Mouse (Mus musculus) midbrain, embryonic 13.5 days (tissue): ENCODE data around the gene Slc16a11. TPM values are rescaled to one million over a fixed set of nuclear protein-coding genes. Genes with fewer than 3 reads are reported as not detected.

Experiments
- ATAC-seq: fragments of 200-750 bp; cut with Nextera tagmentation; 2 replicates; pipeline ENCODE4 v1.8.0; 2017; ENCODE audit warnings: mild to moderate bottlenecking, moderate TSS enrichment, moderate library complexity
- H3K27ac ChIP-seq: fragments of 300-500 bp; sonication (generic); 2 replicates; pipeline ENCODE4 v1.5.1; 2015; ENCODE audit warnings: inconsistent platforms, mild to moderate bottlenecking, moderate library complexity
- H3K27me3 ChIP-seq: fragments of 300-500 bp; sonication (generic); 2 replicates; pipeline ENCODE4 v1.6.1; 2015; ENCODE audit warnings: mild to moderate bottlenecking, inconsistent platforms
- H3K36me3 ChIP-seq: fragments of 300-500 bp; sonication (generic); 2 replicates; pipeline ENCODE4 v1.6.1; 2015; ENCODE audit warnings: mild to moderate bottlenecking, inconsistent platforms
- H3K4me1 ChIP-seq: fragments of 300-500 bp; sonication (generic); replicated peaks from 2 replicates; pipeline ENCODE4 v1.6.1; 2015; ENCODE audit warnings: inconsistent platforms
- H3K4me2 ChIP-seq: fragments of 300-500 bp; sonication (generic); replicated peaks from 2 replicates; pipeline ENCODE4 v1.6.1; 2015; ENCODE audit warnings: moderate library complexity, mild to moderate bottlenecking, inconsistent platforms
- H3K4me3 ChIP-seq: fragments of 300-500 bp; sonication (generic); replicated peaks from 2 replicates; pipeline ENCODE4 v1.5.1; 2015; ENCODE audit warnings: mild to moderate bottlenecking, inconsistent platforms
- H3K9ac ChIP-seq: fragments of 300-500 bp; sonication (generic); replicated peaks from 2 replicates; pipeline ENCODE4 v1.6.1; 2015; ENCODE audit warnings: mild to moderate bottlenecking, inconsistent platforms
- H3K9me3 ChIP-seq: fragments of 300-500 bp; sonication (generic); 2 replicates; pipeline ENCODE4 v1.6.1; 2016; ENCODE audit warnings: mild to moderate bottlenecking, inconsistent platforms
- WGBS: fragments of 180-500 bp; shearing (Covaris S2); methylation state at CpG from one replicate; pipeline ENCODE4 v1.1.7; 2015; 5-methylcytosine and 5-hydroxymethylcytosine counted together
- polyA plus RNA-seq: library from polyadenylated mRNA; unstranded; fragments of >200 nt; fragmentation: Nextera tagmentation; extraction: Ambion mirVana; gene quantifications from 2 replicates; pipeline ENCODE4 v1.2.1, GENCODE M21; 2015

Slc16a11 gene
- polyA plus RNA-seq, 1 experiment from 2014 or later, result 2.4 TPM

DNA sequence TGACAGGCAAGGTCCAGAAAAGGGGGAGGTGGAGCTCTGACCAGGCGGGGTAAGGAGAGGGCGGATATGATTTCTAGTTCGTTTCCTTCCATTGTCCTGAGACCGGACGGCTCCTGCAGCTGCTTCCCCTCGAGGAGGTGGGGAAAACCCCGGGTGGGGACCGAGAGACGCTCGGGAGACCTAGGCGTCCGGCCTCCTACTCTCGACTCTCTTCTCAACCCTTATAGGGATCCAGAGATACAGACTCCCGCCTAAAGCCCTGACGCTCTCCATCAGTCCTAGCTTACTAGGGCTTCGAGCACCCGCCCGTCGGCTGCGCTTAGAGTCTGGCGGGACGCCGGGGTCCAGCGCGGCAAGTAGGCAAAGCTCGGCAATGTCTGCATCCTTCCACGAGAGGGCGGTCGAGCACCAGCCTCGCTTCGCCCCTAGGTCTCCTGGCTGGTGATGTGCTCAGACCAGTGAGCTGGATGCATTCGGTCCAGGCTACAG is 17.7 kb downstream of the Slc16a11 start:
- Histone ChIP-seq H3K4me1 (peaks cover 43% of the 10 kb centered on the region), H3K9ac (no peak overlapping the region), H3K4me3 (peak overlapping the region; percentile 28), H3K27me3 (peaks cover 58% of the 10 kb centered on the region), H3K36me3 (peaks cover 11% of the 10 kb centered on the region), H3K27ac (no peak overlapping the region), H3K9me3 (no peaks in the 10 kb centered on the region), H3K4me2 (peak overlapping the region; percentile 47)
- under 1% methylated on average over 32 of the region's 32 CpGs for WGBS
- ATAC-seq, result peak; percentile 44; the same call in 1 of the 2 replicates

- H3K9ac ChIP-seq, result peak overlapping the region; percentile 59
- H3K27ac ChIP-seq, result no peak overlapping the region
- H3K4me3 ChIP-seq, result peak overlapping the region; percentile 33
- WGBS, result 8% methylated on average over 10 of the region's 10 CpGs
- H3K36me3 ChIP-seq, result peaks cover 18% of the 10 kb centered on the region
- no peaks in the 10 kb centered on the region for H3K9me3 ChIP-seq
- peaks cover 35% of the 10 kb centered on the region for H3K27me3 ChIP-seq
- peaks cover 47% of the 10 kb centered on the region for H3K4me1 ChIP-seq
- peak overlapping the region; percentile 52 for H3K4me2 ChIP-seq
- ATAC-seq, result no peak
Observed at GRCm38 (mm10) chr11:70232546-70232945, 20.0 kb downstream of the Slc16a11 start.

DNA sequence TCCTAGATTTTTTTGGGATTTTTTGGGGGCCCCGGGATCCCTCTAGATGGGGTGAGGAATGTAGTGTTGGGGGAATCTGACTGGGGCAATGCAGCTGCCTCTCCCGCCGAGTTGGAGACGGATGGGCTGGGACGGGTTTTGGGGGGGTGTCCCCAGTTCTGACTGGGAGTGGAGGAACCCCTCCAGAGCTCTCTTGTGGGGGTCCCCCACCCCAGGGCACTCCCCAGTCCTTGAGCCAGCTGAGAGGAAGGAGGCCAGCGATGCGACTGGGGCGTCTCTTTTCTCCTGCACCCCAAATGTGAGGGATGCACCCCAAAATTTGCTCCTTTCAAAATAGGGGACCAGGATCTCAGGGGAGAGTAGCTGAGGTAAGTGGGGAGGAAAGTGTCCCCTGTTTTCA is 20.5 kb downstream of the Slc16a11 start:
- H3K4me1 ChIP-seq, result peaks cover 47% of the 10 kb centered on the region

GRCm38 (mm10) chr11:70234037-70234436 is 21.5 kb downstream of the Slc16a11 start:
- Histone ChIP-seq H3K36me3 (peaks cover 18% of the 10 kb centered on the region), H3K27me3 (peaks cover 20% of the 10 kb centered on the region), H3K27ac (no peak overlapping the region), H3K9me3 (no peaks in the 10 kb centered on the region), H3K9ac (0 out of 2 replicates have a peak overlapping the region, but pooled peaks have one; percentile 33), H3K4me3 (no peak overlapping the region), H3K4me1 (peaks cover 51% of the 10 kb centered on the region), H3K4me2 (no peak overlapping the region)
- no peak for ATAC-seq
- WGBS, result 64% methylated on average over 5 of the region's 5 CpGs

More for the DNA sequence above, 20.5 kb downstream of the Slc16a11 start:
- Histone ChIP-seq H3K4me2 (peak overlapping the region; percentile 52), H3K36me3 (peaks cover 18% of the 10 kb centered on the region), H3K27ac (no peak overlapping the region), H3K9ac (peak overlapping the region; percentile 59), H3K4me3 (peak overlapping the region; percentile 33; the same call in 1 of the 2 replicates), H3K9me3 (no peaks in the 10 kb centered on the region), H3K27me3 (peaks cover 31% of the 10 kb centered on the region)
- no peak for ATAC-seq
- 47% methylated on average over 8 of the region's 8 CpGs for WGBS

- H3K36me3 ChIP-seq, result peaks cover 18% of the 10 kb centered on the region
- WGBS, result 90% methylated on average over 7 of the region's 8 CpGs
- H3K4me1 ChIP-seq, result peaks cover 49% of the 10 kb centered on the region
- H3K4me2 ChIP-seq, result no peak overlapping the region
- no peak overlapping the region for H3K9ac ChIP-seq
- H3K4me3 ChIP-seq, result no peak overlapping the region
- peaks cover 16% of the 10 kb centered on the region for H3K27me3 ChIP-seq
- ATAC-seq, result no peak
- no peaks in the 10 kb centered on the region for H3K9me3 ChIP-seq
- H3K27ac ChIP-seq, result no peak overlapping the region
Observed at GRCm38 (mm10) chr11:70234497-70234896, 21.9 kb downstream of the Slc16a11 start.

DNA sequence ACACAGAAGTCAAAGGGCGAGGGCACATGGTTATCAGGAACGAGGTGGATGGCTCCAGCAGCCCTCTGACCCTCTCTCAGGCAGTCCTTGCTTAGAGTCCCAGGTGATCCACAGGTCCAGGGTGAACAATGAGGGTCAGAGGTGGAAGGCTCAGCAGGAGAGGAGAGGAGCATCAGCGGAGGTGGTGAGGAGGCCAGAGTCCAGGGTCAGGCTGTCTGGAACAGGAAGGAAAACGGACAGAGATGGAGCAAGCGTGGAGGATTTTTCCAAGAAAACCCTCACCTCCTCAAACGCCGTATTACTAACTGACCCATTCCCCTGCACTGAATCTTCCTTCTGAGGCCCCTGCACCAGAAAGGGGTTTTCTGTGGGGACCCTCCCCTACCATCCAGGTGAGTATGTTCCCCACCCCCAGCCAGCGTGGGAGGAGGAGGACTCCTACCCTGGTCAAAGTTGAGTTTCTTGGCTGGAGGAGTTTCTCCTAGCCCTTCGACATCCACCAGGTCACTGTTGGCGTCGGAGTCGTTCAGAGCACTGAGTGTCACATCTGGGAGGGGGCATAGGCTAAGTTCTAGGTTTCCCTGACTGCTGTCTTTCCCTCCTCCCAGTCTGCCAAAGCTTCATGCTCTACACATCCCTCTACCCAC is 22.8 kb downstream of the Slc16a11 start:
- 93% methylated on average over 12 of the region's 12 CpGs for WGBS
- peaks cover 7% of the 10 kb centered on the region for H3K27me3 ChIP-seq
- ATAC-seq, result no peak
- H3K27ac ChIP-seq, result no peak overlapping the region
- H3K4me1 ChIP-seq, result peaks cover 44% of the 10 kb centered on the region
- no peaks in the 10 kb centered on the region for H3K9me3 ChIP-seq
- no peak overlapping the region for H3K4me2 ChIP-seq
- peaks cover 18% of the 10 kb centered on the region for H3K36me3 ChIP-seq
- H3K9ac ChIP-seq, result no peak overlapping the region
- no peak overlapping the region for H3K4me3 ChIP-seq

GRCm38 (mm10) chr11:70236717-70237116 is 24.2 kb downstream of the Slc16a11 start:
- 33% methylated on average over 7 of the region's 7 CpGs for WGBS
- Histone ChIP-seq H3K27me3 (no peaks in the 10 kb centered on the region), H3K36me3 (peaks cover 18% of the 10 kb centered on the region), H3K4me2 (peak overlapping the region; percentile 99), H3K9me3 (no peaks in the 10 kb centered on the region), H3K27ac (peak overlapping the region; percentile 94), H3K4me3 (peak overlapping the region; percentile 96), H3K9ac (peak overlapping the region; percentile 86), H3K4me1 (peaks cover 50% of the 10 kb centered on the region)
- ATAC-seq, result no peak

- peak; percentile 95 for ATAC-seq
- H3K27me3 ChIP-seq, result no peaks in the 10 kb centered on the region
Observed at GRCm38 (mm10) chr11:70237457-70238167, 25.1 kb downstream of the Slc16a11 start, which contains the start of gene 0610010K14Rik. TSS of gene 0610010K14Rik (minus strand) at chr11:70237914.

GRCm38 (mm10) chr11:70238591-70239440 is 26.3 kb downstream of the Slc16a11 start:
- ATAC-seq, result no peak
- WGBS, result 13% methylated on average over 23 of the region's 23 CpGs
- Histone ChIP-seq H3K9me3 (no peaks in the 10 kb centered on the region), H3K27ac (peak overlapping the region; percentile 91), H3K27me3 (no peaks in the 10 kb centered on the region), H3K36me3 (peaks cover 18% of the 10 kb centered on the region), H3K4me2 (peak overlapping the region; percentile 99), H3K9ac (peak overlapping the region; percentile 85), H3K4me3 (peak overlapping the region; percentile 96), H3K4me1 (peaks cover 38% of the 10 kb centered on the region)

More at GRCm38 (mm10) chr11:70237457-70238167, 25.1 kb downstream of the Slc16a11 start, which contains the start of gene 0610010K14Rik:
- under 1% methylated on average over 70 of the region's 70 CpGs for WGBS
- peaks cover 18% of the 10 kb centered on the region for H3K36me3 ChIP-seq
- H3K4me2 ChIP-seq, result peak within 1 kb of the TSS; percentile 99
- H3K9ac ChIP-seq, result peak within 1 kb of the TSS; percentile 86
- H3K27ac ChIP-seq, result peak within 1 kb of the TSS; percentile 94
- H3K4me3 ChIP-seq, result peak within 1 kb of the TSS; percentile 96
- peaks cover 46% of the 10 kb centered on the region for H3K4me1 ChIP-seq
- H3K9me3 ChIP-seq, result no peaks in the 10 kb centered on the region

- peak within 1 kb of the TSS; percentile 90 for H3K27ac ChIP-seq
- peaks cover 38% of the 10 kb centered on the region for H3K4me1 ChIP-seq
- ATAC-seq, result peak; percentile 29
- H3K27me3 ChIP-seq, result peaks cover 3% of the 10 kb centered on the region; the same call in 1 of the 2 replicates
- peak within 1 kb of the TSS; percentile 85 for H3K9ac ChIP-seq
- no peaks in the 10 kb centered on the region for H3K9me3 ChIP-seq
- H3K36me3 ChIP-seq, result peaks cover 13% of the 10 kb centered on the region
- H3K4me3 ChIP-seq, result peak within 1 kb of the TSS; percentile 96
- WGBS, result under 1% methylated on average over 35 of the region's 35 CpGs
- H3K4me2 ChIP-seq, result peak within 1 kb of the TSS; percentile 99
Observed at GRCm38 (mm10) chr11:70239541-70240279, 27.2 kb downstream of the Slc16a11 start, which contains the start of the genes Gm21988 and Rnasek. TSS of gene Gm21988 (minus strand) at chr11:70239830. TSS of gene Rnasek (minus strand) at chr11:70239842.

GRCm38 (mm10) chr11:70242591-70242990 is 30.0 kb downstream of the Slc16a11 start:
- no peak overlapping the region for H3K4me2 ChIP-seq
- no peak for ATAC-seq
- H3K36me3 ChIP-seq, result no peaks in the 10 kb centered on the region
- no peak overlapping the region for H3K9ac ChIP-seq
- H3K27ac ChIP-seq, result no peak overlapping the region
- H3K4me1 ChIP-seq, result peaks cover 22% of the 10 kb centered on the region
- H3K4me3 ChIP-seq, result no peak overlapping the region
- 73% methylated on average over 11 of the region's 11 CpGs for WGBS
- H3K9me3 ChIP-seq, result no peaks in the 10 kb centered on the region
- peaks cover 11% of the 10 kb centered on the region for H3K27me3 ChIP-seq
